ENCODE assay signal across 10 mouse cellular contexts in genomic region chr4:143190657-143191056, GRCm38 (mm10). TPM values are rescaled to one million over a fixed set of nuclear protein-coding genes. Genes with fewer than 3 reads are reported as not detected.
DNase-seq lines count a peak whose midpoint lies in the region; ATAC-seq lines count a peak whose summit lies in the region.
"Had no signal": no experiment of that assay in that cellular context is flagged by ENCODE, and none has a peak within 500 bp of the region (broad histone marks: within the 10 kb centered on the region; RNA-seq: fewer than 3 reads in every experiment).

No protein-coding gene starts in this region.

- 0 out of 2 replicates have a peak overlapping the region, but pooled peaks have one; percentile 1 for H3K27ac ChIP-seq in embryonic facial prominence, embryonic 14.5 days (replicated peaks; ENCODE audit: low read depth, low read length)
- no peak overlapping the region for H3K27ac ChIP-seq in embryonic facial prominence, embryonic 10.5 days (replicated peaks)
- H3K27ac ChIP-seq in midbrain, embryonic 16.5 days (ENCODE audit: low read length): no peak overlapping the region
- no peak overlapping the region for H3K27ac ChIP-seq in hindbrain, embryonic 11.5 days (ENCODE audit: low read depth, low read length)
- H3K27ac ChIP-seq: embryonic facial prominence, embryonic 13.5 days had no signal

- H3K4me1 ChIP-seq in embryonic facial prominence, embryonic 14.5 days (ENCODE audit: control insufficient read depth, insufficient read depth, low read length): 0 out of 2 replicates have a peak, but pooled peaks cover 3% of the 10 kb centered on the region
- H3K4me1 ChIP-seq in embryonic facial prominence, embryonic 10.5 days: peaks cover 15% of the 10 kb centered on the region
- H3K4me1 ChIP-seq in midbrain, embryonic 16.5 days (ENCODE audit: control insufficient read depth, insufficient read depth, low read length): peaks cover 2% of the 10 kb centered on the region
- H3K4me1 ChIP-seq in hindbrain, embryonic 11.5 days (replicated peaks; ENCODE audit: control insufficient read depth, insufficient read depth, low read length): no peaks in the 10 kb centered on the region

- H3K9me3 ChIP-seq in embryonic facial prominence, embryonic 14.5 days (ENCODE audit: control insufficient read depth, low read length): no peaks in the 10 kb centered on the region
- no peaks in the 10 kb centered on the region for H3K9me3 ChIP-seq in embryonic facial prominence, embryonic 10.5 days
- H3K9me3 ChIP-seq in midbrain, embryonic 16.5 days (replicated peaks; ENCODE audit: control insufficient read depth, low read length, poor library complexity, severe bottlenecking): no peaks in the 10 kb centered on the region
- H3K9me3 ChIP-seq in hindbrain, embryonic 11.5 days (ENCODE audit: control insufficient read depth, low read length): no peaks in the 10 kb centered on the region
- H3K9me3 ChIP-seq: embryonic facial prominence, embryonic 13.5 days had no signal

- no peak overlapping the region for H3K4me2 ChIP-seq in embryonic facial prominence, embryonic 14.5 days (ENCODE audit: low read depth, low read length)
- H3K4me2 ChIP-seq in midbrain, embryonic 16.5 days (ENCODE audit: low read length): no peak overlapping the region
- H3K4me2 ChIP-seq in hindbrain, embryonic 11.5 days (replicated peaks; ENCODE audit: low read depth, low read length): no peak overlapping the region
- H3K4me2 ChIP-seq: embryonic facial prominence, embryonic 13.5 days had no signal

- ATAC-seq in embryonic facial prominence, embryonic 14.5 days (ENCODE audit: low read depth): no peak
- no peak for ATAC-seq in midbrain, embryonic 16.5 days
- no peak for ATAC-seq in hindbrain, embryonic 11.5 days (ENCODE audit: low FRiP score)

- H3K27me3 ChIP-seq in embryonic facial prominence, embryonic 14.5 days (replicated peaks; ENCODE audit: control insufficient read depth, insufficient read depth, low read length): no peaks in the 10 kb centered on the region
- H3K27me3 ChIP-seq in embryonic facial prominence, embryonic 10.5 days (replicated peaks; ENCODE audit: low read depth, poor library complexity, severe bottlenecking): no peaks in the 10 kb centered on the region
- no peaks in the 10 kb centered on the region for H3K27me3 ChIP-seq in midbrain, embryonic 16.5 days (ENCODE audit: control insufficient read depth, insufficient read depth, low read depth, low read length)
- no peaks in the 10 kb centered on the region for H3K27me3 ChIP-seq in hindbrain, embryonic 11.5 days (ENCODE audit: control insufficient read depth, insufficient read depth, low read length)
- H3K27me3 ChIP-seq: embryonic facial prominence, embryonic 13.5 days had no signal

- no peak for DNase-seq in embryonic facial prominence, embryonic 14.5 days (ENCODE audit: low spot score)
- no peak for DNase-seq in embryonic facial prominence, embryonic 10.5 days (ENCODE audit: low spot score)
- DNase-seq in urinary bladder, postnatal 14 days (ENCODE audit: low spot score): peak; percentile 7
- no peak for DNase-seq in urinary bladder, adult 18-20 months (ENCODE audit: low spot score in 2 of 2)
- peak; percentile 35 for DNase-seq in lung, postnatal 36 days
- no peak for DNase-seq in Muller cell, postnatal 12 days (ENCODE audit: inconsistent ontology term)
- DNase-seq in hindbrain, embryonic 11.5 days (ENCODE audit: low spot score): no peak
- DNase-seq: right cerebral cortex, postnatal 14 days had no signal

- H3K36me3 ChIP-seq in embryonic facial prominence, embryonic 14.5 days (ENCODE audit: control insufficient read depth, insufficient read depth, low read length): no peaks in the 10 kb centered on the region
- peaks cover 8% of the 10 kb centered on the region for H3K36me3 ChIP-seq in embryonic facial prominence, embryonic 10.5 days (replicated peaks)
- H3K36me3 ChIP-seq in midbrain, embryonic 16.5 days (ENCODE audit: control insufficient read depth, insufficient read depth, low read length): no peaks in the 10 kb centered on the region
- no peaks in the 10 kb centered on the region for H3K36me3 ChIP-seq in hindbrain, embryonic 11.5 days (ENCODE audit: control insufficient read depth, insufficient read depth, low read length)

- H3K9ac ChIP-seq in embryonic facial prominence, embryonic 14.5 days (ENCODE audit: low read depth, low read length): no peak overlapping the region
- H3K9ac ChIP-seq in midbrain, embryonic 16.5 days (ENCODE audit: low read depth, low read length): no peak overlapping the region
- H3K9ac ChIP-seq in hindbrain, embryonic 11.5 days (ENCODE audit: low read depth, low read length): no peak overlapping the region
- H3K9ac ChIP-seq: embryonic facial prominence, embryonic 13.5 days had no signal

- WGBS in embryonic facial prominence, embryonic 14.5 days: 41% methylated on average over 4 of the region's 4 CpGs
- WGBS in embryonic facial prominence, embryonic 10.5 days: 59% methylated on average over 4 of the region's 4 CpGs
- 68% methylated on average over 4 of the region's 4 CpGs for WGBS in midbrain, embryonic 16.5 days
- WGBS in hindbrain, embryonic 11.5 days: 70% methylated on average over 4 of the region's 4 CpGs

- no peak overlapping the region for H3K4me3 ChIP-seq in embryonic facial prominence, embryonic 14.5 days (ENCODE audit: low read depth, low read length)
- H3K4me3 ChIP-seq in embryonic facial prominence, embryonic 10.5 days: no peak overlapping the region
- no peak overlapping the region for H3K4me3 ChIP-seq in midbrain, embryonic 16.5 days (ENCODE audit: low read depth, low read length)
- no peak overlapping the region for H3K4me3 ChIP-seq in hindbrain, embryonic 11.5 days (ENCODE audit: low read depth, low read length)
- H3K4me3 ChIP-seq: embryonic facial prominence, embryonic 13.5 days had no signal

RNA-seq across cellular contexts. Expression of gene Prdm2, which starts 22.1 kb away (rescaled TPM):
- 11.5 and 11.6 TPM in 2 replicates for polyA plus RNA-seq in embryonic facial prominence, embryonic 14.5 days (2014; fragmentation: Nextera tagmentation; extraction: Ambion mirVana)
- 16.8 and 17.4 TPM in 2 replicates for polyA plus RNA-seq in embryonic facial prominence, embryonic 10.5 days (2016; fragmentation: Nextera tagmentation; extraction: Ambion mirVana)
- 13.4 and 16.0 TPM in 2 replicates for polyA plus RNA-seq in midbrain, embryonic 16.5 days (2015; fragmentation: Nextera tagmentation; extraction: Ambion mirVana)
- 16.5 and 20.7 TPM in 2 replicates for polyA plus RNA-seq in hindbrain, embryonic 11.5 days (2014; fragmentation: Nextera tagmentation; extraction: Ambion mirVana)

Comparison
In these comparisons a context has a peak if more than half of its experiments do, and no peak if none do; other contexts are left out.
1. DNase-seq: peak in urinary bladder, postnatal 14 days (single experiment) and lung, postnatal 36 days (single experiment); none in embryonic facial prominence, embryonic 14.5 days (single experiment), embryonic facial prominence, embryonic 10.5 days (single experiment), urinary bladder, adult 18-20 months (0 of 2), Muller cell, postnatal 12 days (single experiment) and hindbrain, embryonic 11.5 days (single experiment).